27 mouse cellular contexts compared by ENCODE assay signal in the genomic region with DNA sequence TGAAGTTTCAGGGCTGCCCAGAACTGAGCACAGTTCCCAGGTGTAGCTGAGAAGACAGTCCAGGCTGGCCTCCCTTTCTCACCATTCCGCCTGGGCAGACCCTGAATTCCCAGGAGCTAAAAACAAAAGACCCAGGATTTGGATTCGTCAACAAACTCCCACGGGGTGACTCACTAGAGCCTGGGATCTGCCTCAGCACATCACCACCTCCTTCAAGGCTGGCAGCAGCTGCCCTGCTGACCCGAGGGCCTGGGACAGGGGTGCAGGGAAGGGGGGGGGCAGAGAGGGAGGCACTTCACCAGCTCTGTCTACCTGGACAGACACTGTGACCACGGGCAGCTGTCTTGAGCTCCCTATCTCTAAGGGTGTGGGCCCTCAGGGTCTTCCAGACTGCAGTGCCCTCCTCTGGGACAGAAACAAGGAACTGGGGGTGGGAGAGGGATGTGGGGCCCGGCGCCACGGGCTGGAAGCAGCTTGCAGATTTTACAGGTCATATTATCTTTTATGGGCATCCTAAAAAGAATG. TPM values are rescaled to one million over a fixed set of nuclear protein-coding genes. Genes with fewer than 3 reads are reported as not detected.
DNase-seq lines count a peak whose midpoint lies in the region; ATAC-seq and TF ChIP-seq lines count a peak whose summit lies in the region.
"Had no signal": no experiment of that assay in that cellular context is flagged by ENCODE, and none has a peak within 500 bp of the region (broad histone marks: within the 10 kb centered on the region; RNA-seq: fewer than 3 reads in every experiment).

No protein-coding gene starts in this region.

- H3K9ac ChIP-seq in heart, embryonic 11.5 days (ENCODE audit: low read depth, low read length): 0 out of 2 replicates have a peak overlapping the region, but pooled peaks have one; percentile 49
- no peak overlapping the region for H3K9ac ChIP-seq in midbrain, embryonic 15.5 days
- H3K9ac ChIP-seq in stomach, postnatal 0 days (ENCODE audit: low read length): no peak overlapping the region
- no peak overlapping the region for H3K9ac ChIP-seq in hindbrain, embryonic 16.5 days (ENCODE audit: low read depth, low read length)
- H3K9ac ChIP-seq: forebrain, embryonic 13.5 days; hindbrain, embryonic 12.5 days; liver, embryonic 12.5 days; liver, postnatal 0 days; midbrain, embryonic 13.5 days; neural tube, embryonic 15.5 days had no signal

- no peak overlapping the region for H3K27ac ChIP-seq in heart, embryonic 11.5 days (ENCODE audit: low read depth, low read length)
- 0 out of 2 replicates have a peak overlapping the region, but pooled peaks have one; percentile 24 for H3K27ac ChIP-seq in midbrain, embryonic 10.5 days (replicated peaks)
- no peak overlapping the region for H3K27ac ChIP-seq in midbrain, embryonic 15.5 days
- peak overlapping the region; percentile 53 for H3K27ac ChIP-seq in stomach, postnatal 0 days (replicated peaks)
- H3K27ac ChIP-seq in hindbrain, embryonic 16.5 days (ENCODE audit: low read depth, low read length): no peak overlapping the region
- H3K27ac ChIP-seq: forebrain, embryonic 13.5 days; hindbrain, embryonic 12.5 days; layer of hippocampus, adult 2 months; left cerebral cortex, adult 2 months; liver, embryonic 12.5 days; midbrain, embryonic 13.5 days; neural tube, embryonic 15.5 days had no signal

- no peaks in the 10 kb centered on the region for H3K9me3 ChIP-seq in heart, embryonic 11.5 days (replicated peaks; ENCODE audit: control insufficient read depth, low read length)
- no peaks in the 10 kb centered on the region for H3K9me3 ChIP-seq in midbrain, embryonic 10.5 days (replicated peaks)
- no peaks in the 10 kb centered on the region for H3K9me3 ChIP-seq in midbrain, embryonic 15.5 days
- H3K9me3 ChIP-seq in stomach, postnatal 0 days (ENCODE audit: control insufficient read depth, low read length): no peaks in the 10 kb centered on the region
- no peaks in the 10 kb centered on the region for H3K9me3 ChIP-seq in hindbrain, embryonic 16.5 days (ENCODE audit: control insufficient read depth, low read length)
- H3K9me3 ChIP-seq: forebrain, embryonic 13.5 days; hindbrain, embryonic 12.5 days; liver, embryonic 12.5 days; megakaryocyte, embryonic 14.5 days; midbrain, embryonic 13.5 days; neural tube, embryonic 15.5 days had no signal

- H3K4me2 ChIP-seq in heart, embryonic 11.5 days: no peak overlapping the region
- no peak overlapping the region for H3K4me2 ChIP-seq in midbrain, embryonic 15.5 days
- H3K4me2 ChIP-seq in stomach, postnatal 0 days (replicated peaks; ENCODE audit: low read depth): no peak overlapping the region
- no peak overlapping the region for H3K4me2 ChIP-seq in hindbrain, embryonic 16.5 days (ENCODE audit: low read length)
- H3K4me2 ChIP-seq: forebrain, embryonic 13.5 days; hindbrain, embryonic 12.5 days; liver, embryonic 12.5 days; midbrain, embryonic 13.5 days; neural tube, embryonic 15.5 days had no signal

- 24% methylated on average over 8 of the region's 8 CpGs for WGBS in heart, embryonic 11.5 days (ENCODE audit: insufficient replicate concordance)
- 37% methylated on average over 8 of the region's 8 CpGs for WGBS in midbrain, embryonic 10.5 days
- whole genome bisulfite sequencing in midbrain, embryonic 15.5 days: 40% methylated on average over 8 of the region's 8 CpGs
- WGBS in stomach, postnatal 0 days: 39% methylated on average over 8 of the region's 8 CpGs
- 40% methylated on average over 8 of the region's 8 CpGs for WGBS in hindbrain, embryonic 16.5 days

- TF ChIP-seq CTCF in stomach, postnatal 0 days (IDR thresholded peaks at IDR 0.05; ENCODE audit: low read depth): no peak

- no peaks in the 10 kb centered on the region for H3K36me3 ChIP-seq in heart, embryonic 11.5 days (ENCODE audit: control insufficient read depth, insufficient read depth, low read length)
- H3K36me3 ChIP-seq in midbrain, embryonic 10.5 days: no peaks in the 10 kb centered on the region
- H3K36me3 ChIP-seq in midbrain, embryonic 15.5 days (replicated peaks): no peaks in the 10 kb centered on the region
- H3K36me3 ChIP-seq in stomach, postnatal 0 days (ENCODE audit: control insufficient read depth, insufficient read depth, low read length): no peaks in the 10 kb centered on the region
- no peaks in the 10 kb centered on the region for H3K36me3 ChIP-seq in hindbrain, embryonic 16.5 days (ENCODE audit: control insufficient read depth, insufficient read depth, low read length)
- H3K36me3 ChIP-seq: hindbrain, embryonic 12.5 days; liver, embryonic 12.5 days; midbrain, embryonic 13.5 days; neural tube, embryonic 15.5 days had no signal

- ATAC-seq in heart, embryonic 11.5 days (replicated peaks; ENCODE audit: insufficient number of reproducible peaks, low FRiP score, low TSS enrichment): no peak
- no peak for ATAC-seq in midbrain, embryonic 15.5 days (replicated peaks)
- no peak for ATAC-seq in stomach, postnatal 0 days (ENCODE audit: low FRiP score, low TSS enrichment)
- ATAC-seq in hindbrain, embryonic 16.5 days: no peak
- ATAC-seq: forebrain, embryonic 13.5 days; intestine, postnatal 0 days; liver, embryonic 12.5 days; liver, postnatal 0 days; midbrain, embryonic 13.5 days; Patski had no signal

- H3K4me1 ChIP-seq in heart, embryonic 11.5 days (ENCODE audit: control insufficient read depth, insufficient read depth, low read length): peaks cover 26% of the 10 kb centered on the region
- H3K4me1 ChIP-seq in midbrain, embryonic 10.5 days: peaks cover 12% of the 10 kb centered on the region
- H3K4me1 ChIP-seq in midbrain, embryonic 15.5 days: peaks cover 8% of the 10 kb centered on the region
- H3K4me1 ChIP-seq in stomach, postnatal 0 days (replicated peaks; ENCODE audit: control insufficient read depth, insufficient read depth): no peaks in the 10 kb centered on the region
- H3K4me1 ChIP-seq in hindbrain, embryonic 16.5 days (ENCODE audit: control insufficient read depth, insufficient read depth, low read depth, low read length): no peaks in the 10 kb centered on the region
- H3K4me1 ChIP-seq: liver, embryonic 12.5 days had no signal

- no peak for DNase-seq in heart, postnatal 4 days
- no peak for DNase-seq in midbrain, embryonic 10.5 days (ENCODE audit: low spot score)
- peak; percentile 31 for DNase-seq in brain, adult 2 months (ENCODE audit: low read depth, low spot score)
- DNase-seq in stomach, postnatal 0 days (ENCODE audit: low spot score): no peak
- DNase-seq: adrenal gland, postnatal 25 days; cerebellum, adult 18-20 months; cerebellum, postnatal 10 days; kidney, postnatal 25 days; liver, postnatal 0 days; lung, postnatal 36 days; right cerebral cortex, adult 18-20 months; spleen, adult 18-20 months; thymus, postnatal 4 days had no signal

- TF ChIP-seq EP300 in stomach, postnatal 0 days (optimal IDR thresholded peaks at IDR 0.05): no peak

- no peak overlapping the region for H3K4me3 ChIP-seq in heart, embryonic 11.5 days (ENCODE audit: low read depth, low read length)
- H3K4me3 ChIP-seq in midbrain, embryonic 10.5 days: no peak overlapping the region
- H3K4me3 ChIP-seq in midbrain, embryonic 15.5 days: no peak overlapping the region
- H3K4me3 ChIP-seq in stomach, postnatal 0 days (ENCODE audit: low read depth, low read length): no peak overlapping the region
- no peak overlapping the region for H3K4me3 ChIP-seq in hindbrain, embryonic 16.5 days (ENCODE audit: low read length)
- H3K4me3 ChIP-seq: erythroblast, embryonic 14.5 days; forebrain, embryonic 13.5 days; hindbrain, embryonic 12.5 days; layer of hippocampus, adult 2 months; left cerebral cortex, adult 2 months; liver, embryonic 12.5 days; megakaryocyte, embryonic 14.5 days; midbrain, embryonic 13.5 days; neural tube, embryonic 15.5 days had no signal

- H3K27me3 ChIP-seq in heart, embryonic 11.5 days (ENCODE audit: control insufficient read depth, insufficient read depth, low read length): peaks cover 7% of the 10 kb centered on the region; the same call in 1 of the 2 replicates
- H3K27me3 ChIP-seq in midbrain, embryonic 10.5 days (ENCODE audit: low read depth, poor library complexity, severe bottlenecking): peaks cover 57% of the 10 kb centered on the region
- H3K27me3 ChIP-seq in midbrain, embryonic 15.5 days (replicated peaks): no peaks in the 10 kb centered on the region
- no peaks in the 10 kb centered on the region for H3K27me3 ChIP-seq in stomach, postnatal 0 days (ENCODE audit: control insufficient read depth, insufficient read depth, low read length)
- H3K27me3 ChIP-seq in hindbrain, embryonic 16.5 days (replicated peaks; ENCODE audit: control insufficient read depth, insufficient read depth, low read length): no peaks in the 10 kb centered on the region; the same call in none of the 2 replicates
- H3K27me3 ChIP-seq: Patski had no signal

RNA-seq across cellular contexts. Expression of a gene that starts 24.1 kb away (rescaled TPM):
- polyA plus RNA-seq in heart, embryonic 11.5 days (2014; fragmentation: Nextera tagmentation; extraction: Ambion mirVana): 15.1 and 19.9 TPM in 2 replicates
- total RNA-seq in heart, postnatal 4 days (2021): 10 to 100 TPM; 79.5 to 82.9 TPM
- polyA plus RNA-seq in midbrain, embryonic 10.5 days (2016; fragmentation: Nextera tagmentation; extraction: Ambion mirVana): 2.9 and 6.3 TPM in 2 replicates
- 2.8 and 2.9 TPM in 2 replicates for polyA plus RNA-seq in midbrain, embryonic 15.5 days (2015; fragmentation: Nextera tagmentation; extraction: Ambion mirVana)
- polyA plus RNA-seq in stomach, postnatal 0 days (2015; fragmentation: Nextera tagmentation; extraction: Ambion mirVana): 9.4 and 10.3 TPM in 2 replicates
- polyA plus RNA-seq in hindbrain, embryonic 16.5 days (2015; fragmentation: Nextera tagmentation; extraction: Ambion mirVana): 4.4 and 5.6 TPM in 2 replicates

Comparison
In these comparisons a context has a peak if more than half of its experiments do, and no peak if none do; other contexts are left out.
1. H3K27ac ChIP-seq: peak in midbrain, embryonic 10.5 days (single experiment) and stomach, postnatal 0 days (single experiment); none in heart, embryonic 11.5 days (single experiment), midbrain, embryonic 15.5 days (single experiment) and hindbrain, embryonic 16.5 days (single experiment).